Mouse (Mus musculus): Measurements from ENCODE around the gene Sgms2.

DNA sequence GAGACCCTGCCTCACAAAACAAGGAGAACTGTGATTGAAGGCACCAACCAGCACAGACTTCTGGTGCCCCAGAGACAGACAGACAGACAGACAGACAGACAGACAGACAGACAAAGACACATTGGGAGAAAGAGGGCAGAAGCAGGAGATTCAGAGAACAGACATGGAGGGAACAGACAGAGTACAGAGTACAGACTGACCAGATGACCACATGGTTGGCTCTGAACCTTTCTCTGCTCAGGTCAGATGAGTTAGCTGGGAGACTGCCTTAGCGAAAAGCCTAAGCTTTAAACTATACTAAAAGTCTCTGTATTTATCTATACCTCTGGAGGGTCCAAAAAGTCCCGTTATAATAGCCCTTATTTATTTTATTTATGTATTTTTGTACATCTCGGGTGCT, 11.8 kb downstream of the Sgms2 start:
- no peak for TF ChIP-seq CTCF (IDR thresholded peaks at IDR 0.05; ENCODE audit: low read depth)
- no peak for TF ChIP-seq EP300 (IDR thresholded peaks at IDR 0.05; ENCODE audit: low read depth)

All from heart, postnatal 0 days (tissue).